ENCODE assay signal across 9 mouse cellular contexts in genomic region chr14:32856681-32857328, GRCm38 (mm10). TPM values are rescaled to one million over a fixed set of nuclear protein-coding genes. Genes with fewer than 3 reads are reported as not detected.
DNase-seq lines count a peak whose midpoint lies in the region; ATAC-seq and TF ChIP-seq lines count a peak whose summit lies in the region.
"Had no signal": no experiment of that assay in that cellular context is flagged by ENCODE, and none has a peak within 500 bp of the region (broad histone marks: within the 10 kb centered on the region; RNA-seq: fewer than 3 reads in every experiment).

Vstm4 (plus strand) TSS chr14:32856756.

- H3K9me3 ChIP-seq in hindbrain, embryonic 13.5 days, result no peaks in the 10 kb centered on the region

- H3K4me2 ChIP-seq in hindbrain, embryonic 13.5 days, result peak within 1 kb of the TSS; percentile 89

- no peaks in the 10 kb centered on the region for H3K36me3 ChIP-seq in hindbrain, embryonic 13.5 days

- H3K4me3 ChIP-seq in gastrocnemius, adult 2 months, result peak within 1 kb of the TSS; percentile 84
- peak within 1 kb of the TSS; percentile 54 for H3K4me3 ChIP-seq in hindbrain, embryonic 13.5 days
- H3K4me3 ChIP-seq: myocyte had no signal

- H3K27ac ChIP-seq in gastrocnemius, adult 2 months, result peak within 1 kb of the TSS; percentile 89
- no peak within 1 kb of the TSS for H3K27ac ChIP-seq in hindbrain, embryonic 13.5 days

- peak; percentile 81 to 90 for DNase-seq in adrenal gland, adult (ENCODE audit: inconsistent age in 2 of 2, low spot score in 1 of 2)
- peak; percentile 60 for DNase-seq in cerebellum, postnatal 14 days
- DNase-seq in gastrocnemius, adult 2 months, result peak; percentile 91
- DNase-seq in layer of hippocampus, postnatal 36 days, result peak; percentile 32 to 33
- DNase-seq in lung, postnatal 36 days, result peak; percentile 72
- DNase-seq in right cerebral cortex, postnatal 36 days (ENCODE audit: low spot score in 2 of 2), result peak; percentile 8 to 15
- no peak for DNase-seq in adipocyte (ENCODE audit: low spot score)

- peak; percentile 78 for ATAC-seq in hindbrain, embryonic 13.5 days (ENCODE audit: low FRiP score)

- peaks cover 35% of the 10 kb centered on the region for H3K27me3 ChIP-seq in hindbrain, embryonic 13.5 days

- H3K9ac ChIP-seq in hindbrain, embryonic 13.5 days, result peak within 1 kb of the TSS; percentile 80

- peaks cover 26% of the 10 kb centered on the region for H3K4me1 ChIP-seq in hindbrain, embryonic 13.5 days (replicated peaks)

- TF ChIP-seq CTCF in gastrocnemius, adult 2 months (IDR thresholded peaks at IDR 0.05), result peak; percentile 6; the same call in 1 of the 2 replicates

- under 1% methylated on average over 57 of the region's 68 CpGs for WGBS in hindbrain, embryonic 13.5 days

- intact Hi-C loops in gastrocnemius, adult 2 months (cut with DNase I), result loop anchor here (5.0 kb wide), 1 partner anchor 105 kb away; no protein-coding TSS in a partner anchor

RNA-seq across cellular contexts. Expression of gene Vstm4, which starts in this region (rescaled TPM):
- total RNA-seq in gastrocnemius, adult 2 months (2021), result 1 to 10 TPM; 1.7 to 3.3 TPM
- 9.6 and 11.3 TPM in 2 replicates for polyA plus RNA-seq in hindbrain, embryonic 13.5 days (2015; fragmentation: Nextera tagmentation; extraction: Ambion mirVana)
- 1 to 10 TPM; 3.9 to 4.2 TPM for total RNA-seq in layer of hippocampus, postnatal 36 days (2021)
- polyA plus RNA-seq: myocyte had no signal
